Mouse (Mus musculus) liver, adult 2 months (tissue): ENCODE measurements at regions not wholly inside any gene's neighbourhood (a gene's known extent, or its start where the extent isn't known, plus 50 kb on each side); places are given as distances from the start of the nearest gene placed in this dataset.

Experiments
- CTCF ChIP-seq: fragments of 200-500 bp; IDR thresholded peaks from 2 replicates; pipeline ENCODE4 v1.5.1; 2011; ENCODE audit warnings: low read depth, low read length, control low read depth
- POLR2A ChIP-seq: fragments of 200-500 bp; IDR thresholded peaks from 2 replicates; pipeline ENCODE4 v1.6.1; 2011; ENCODE audit warnings: low read length, control low read depth; ENCODE audit not compliant: insufficient read depth; ENCODE audit errors: extremely low read depth

- no peak for TF ChIP-seq CTCF
- TF ChIP-seq POLR2A = no peak
Observed at GRCm38 (mm10) chr1:43269685-43270084, 72.9 kb upstream of the Fhl2 start.
